Mouse (Mus musculus): ENCODE measurements at regions not wholly inside any gene's neighbourhood (a gene's known extent, or its start where the extent isn't known, plus 50 kb on each side); places are given as distances from the start of the nearest gene placed in this dataset.
A peak's percentile ranks its signal among the peaks of the same experiment; 100 is the strongest.

DNA sequence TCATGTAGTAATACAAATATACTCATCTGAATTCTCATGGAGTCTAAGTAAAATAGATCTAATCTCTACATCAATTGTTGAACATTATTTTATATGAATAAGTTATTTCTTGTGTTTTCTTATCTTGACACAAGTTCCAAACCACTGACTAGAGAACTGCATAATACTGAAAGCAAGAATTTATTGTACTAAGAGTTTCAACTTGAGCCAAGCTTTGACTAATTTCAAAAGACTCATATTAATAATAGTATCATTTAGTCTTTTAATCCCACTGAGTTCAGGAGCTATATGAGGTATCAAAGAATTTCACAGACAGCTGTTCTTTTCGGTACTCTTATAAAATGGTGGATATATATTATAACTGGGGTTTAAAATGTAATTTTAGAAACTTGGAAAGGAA, 103.3 kb upstream of the Tbl1xr1 start:
- 100% methylated on average over 1 of the region's 1 CpGs for WGBS

DNA sequence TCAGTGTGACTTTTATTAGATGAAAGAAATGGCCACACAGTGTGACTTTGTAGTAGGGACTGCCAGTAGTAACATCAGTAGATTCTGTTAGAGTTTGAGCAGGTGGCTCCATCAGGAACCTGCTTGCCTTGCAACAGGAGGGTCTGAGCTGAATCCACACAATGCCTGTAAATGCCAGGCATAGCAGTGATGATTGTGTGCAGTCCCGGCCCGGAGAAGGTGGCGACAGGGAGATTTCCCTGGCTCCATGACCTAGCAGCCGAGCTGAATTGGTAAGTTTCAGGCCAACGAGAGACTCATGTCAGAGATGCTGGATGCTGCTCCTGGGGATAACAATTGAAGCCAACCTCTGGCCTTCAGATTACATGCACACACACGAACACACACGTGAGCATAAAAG, 102.8 kb upstream of the Tbl1xr1 start:
- DNase-seq (ENCODE audit: extremely low read depth, low read depth, low spot score), result no peak
- 92% methylated on average over 7 of the region's 7 CpGs for WGBS

More for the DNA sequence above, 103.3 kb upstream of the Tbl1xr1 start:
- DNase-seq (ENCODE audit: extremely low read depth, low read depth, low spot score), result no peak
- Histone ChIP-seq H3K9ac (ENCODE audit: low read depth, low read length) (no peak overlapping the region), H3K4me1 (ENCODE audit: control insufficient read depth, insufficient read depth, low read length) (peaks cover 2% of the 10 kb centered on the region; the same call in 1 of the 2 replicates), H3K4me3 (ENCODE audit: insufficient read depth, low read depth, low read length) (no peak overlapping the region), H3K79me2 (ENCODE audit: control insufficient read depth, insufficient read depth, low read length) (no peaks in the 10 kb centered on the region), H3K27ac (replicated peaks; ENCODE audit: insufficient read depth, low read depth, low read length) (no peak overlapping the region), H3K36me3 (ENCODE audit: control insufficient read depth, insufficient read depth, low read length) (no peaks in the 10 kb centered on the region), H3K27me3 (ENCODE audit: control insufficient read depth, insufficient read depth, low read length) (no peaks in the 10 kb centered on the region)
- TF ChIP-seq POLR2A (IDR thresholded peaks at IDR 0.05; ENCODE audit: extremely low read depth, insufficient read depth, low read length) (no peak), CTCF (IDR thresholded peaks at IDR 0.05; ENCODE audit: low read depth, low read length) (no peak)

DNA sequence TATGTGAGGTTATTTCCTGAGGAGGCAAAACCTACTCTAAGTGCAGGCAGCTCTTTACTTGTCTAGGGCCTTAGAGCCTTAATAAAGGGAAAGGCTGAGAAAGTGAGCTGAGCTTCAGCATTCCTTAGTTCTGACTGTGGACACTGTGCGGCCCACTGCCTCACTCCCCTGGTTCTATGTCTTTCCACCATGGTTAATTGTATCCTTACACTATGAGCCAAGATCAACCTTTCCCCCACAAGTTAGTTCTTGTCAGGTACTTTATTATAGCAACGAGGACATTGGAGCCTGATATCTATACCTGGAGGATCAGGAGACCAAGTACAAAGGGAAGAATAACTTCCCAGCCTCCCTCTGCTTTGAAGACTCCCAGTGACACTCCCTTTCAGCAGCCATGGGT, 101.7 kb upstream of the Tbl1xr1 start:
- no peak for DNase-seq (ENCODE audit: extremely low read depth, low read depth, low spot score)
- Histone ChIP-seq H3K36me3 (ENCODE audit: control insufficient read depth, insufficient read depth, low read length) (no peaks in the 10 kb centered on the region), H3K9ac (ENCODE audit: low read depth, low read length) (no peak overlapping the region), H3K79me2 (ENCODE audit: control insufficient read depth, insufficient read depth, low read length) (no peaks in the 10 kb centered on the region), H3K27me3 (ENCODE audit: control insufficient read depth, insufficient read depth, low read length) (no peaks in the 10 kb centered on the region), H3K4me3 (ENCODE audit: insufficient read depth, low read depth, low read length) (no peak overlapping the region), H3K27ac (replicated peaks; ENCODE audit: insufficient read depth, low read depth, low read length) (no peak overlapping the region), H3K4me1 (ENCODE audit: control insufficient read depth, insufficient read depth, low read length) (peaks cover 4% of the 10 kb centered on the region)
- TF ChIP-seq CTCF (IDR thresholded peaks at IDR 0.05; ENCODE audit: low read depth, low read length), result no peak
- no peak for TF ChIP-seq POLR2A (IDR thresholded peaks at IDR 0.05; ENCODE audit: extremely low read depth, insufficient read depth, low read length)
- WGBS, result 93% methylated on average over 2 of the region's 2 CpGs

More for the DNA sequence above, 102.8 kb upstream of the Tbl1xr1 start:
- TF ChIP-seq POLR2A (IDR thresholded peaks at IDR 0.05; ENCODE audit: extremely low read depth, insufficient read depth, low read length) (no peak), CTCF (IDR thresholded peaks at IDR 0.05; ENCODE audit: low read depth, low read length) (no peak)
- Histone ChIP-seq H3K9ac (ENCODE audit: low read depth, low read length) (no peak overlapping the region), H3K4me1 (ENCODE audit: control insufficient read depth, insufficient read depth, low read length) (peaks cover 2% of the 10 kb centered on the region; the same call in 1 of the 2 replicates), H3K27me3 (ENCODE audit: control insufficient read depth, insufficient read depth, low read length) (no peaks in the 10 kb centered on the region), H3K4me3 (ENCODE audit: insufficient read depth, low read depth, low read length) (no peak overlapping the region), H3K36me3 (ENCODE audit: control insufficient read depth, insufficient read depth, low read length) (no peaks in the 10 kb centered on the region), H3K79me2 (ENCODE audit: control insufficient read depth, insufficient read depth, low read length) (no peaks in the 10 kb centered on the region), H3K27ac (replicated peaks; ENCODE audit: insufficient read depth, low read depth, low read length) (no peak overlapping the region)

DNA sequence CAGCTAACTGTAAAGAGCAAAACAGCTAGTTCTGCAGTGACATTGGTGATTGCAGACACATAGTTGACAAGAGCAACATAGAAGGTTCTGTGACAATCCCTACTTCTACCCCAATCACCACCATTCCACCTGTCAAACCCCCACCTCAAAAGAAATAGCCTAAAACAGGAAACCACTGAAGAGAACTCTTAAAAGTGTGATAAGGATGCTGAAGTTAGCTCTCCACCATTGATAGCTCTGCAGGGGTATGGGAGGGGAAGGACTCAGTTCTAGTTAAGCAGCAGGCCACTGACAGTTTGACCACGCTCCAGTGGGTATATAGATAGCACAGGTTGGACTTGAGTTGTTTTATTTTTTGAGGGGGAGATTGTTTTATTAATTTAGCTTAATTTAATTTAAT, 98.7 kb upstream of the Tbl1xr1 start:
- Histone ChIP-seq H3K9ac (ENCODE audit: low read depth, low read length) (no peak overlapping the region), H3K27ac (replicated peaks; ENCODE audit: insufficient read depth, low read depth, low read length) (no peak overlapping the region), H3K36me3 (ENCODE audit: control insufficient read depth, insufficient read depth, low read length) (no peaks in the 10 kb centered on the region), H3K4me3 (ENCODE audit: insufficient read depth, low read depth, low read length) (no peak overlapping the region), H3K79me2 (ENCODE audit: control insufficient read depth, insufficient read depth, low read length) (no peaks in the 10 kb centered on the region), H3K27me3 (ENCODE audit: control insufficient read depth, insufficient read depth, low read length) (no peaks in the 10 kb centered on the region), H3K4me1 (ENCODE audit: control insufficient read depth, insufficient read depth, low read length) (peaks cover 4% of the 10 kb centered on the region)
- DNase-seq (ENCODE audit: extremely low read depth, low read depth, low spot score), result no peak
- 91% methylated on average over 1 of the region's 1 CpGs for WGBS
- no peak for TF ChIP-seq CTCF (IDR thresholded peaks at IDR 0.05; ENCODE audit: low read depth, low read length)
- TF ChIP-seq POLR2A (IDR thresholded peaks at IDR 0.05; ENCODE audit: extremely low read depth, insufficient read depth, low read length), result no peak

DNA sequence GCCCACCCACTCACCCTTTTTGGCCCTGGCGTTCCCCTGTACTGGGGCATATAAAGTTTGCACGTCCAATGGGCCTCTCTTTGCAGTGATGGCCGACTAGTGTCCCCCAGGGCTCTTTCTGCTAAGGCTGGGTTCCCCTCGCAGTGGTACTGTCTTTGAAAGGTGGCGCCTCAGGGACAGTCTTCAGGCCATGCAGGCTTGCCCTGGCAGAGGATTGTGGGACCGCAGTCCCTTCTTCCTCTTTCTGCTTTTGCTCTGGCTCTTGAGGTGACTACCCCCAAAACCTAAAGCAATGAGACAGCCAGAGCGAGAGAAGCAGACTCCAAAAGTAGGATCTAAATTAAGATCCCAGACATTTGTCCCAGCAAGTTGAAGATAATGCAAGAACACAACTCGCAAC, 93.5 kb upstream of the Tbl1xr1 start:
- no peak for TF ChIP-seq CTCF (IDR thresholded peaks at IDR 0.05; ENCODE audit: low read depth, low read length)
- no peak for TF ChIP-seq POLR2A (IDR thresholded peaks at IDR 0.05; ENCODE audit: extremely low read depth, insufficient read depth, low read length)
- Histone ChIP-seq H3K4me1 (ENCODE audit: control insufficient read depth, insufficient read depth, low read length) (peaks cover 24% of the 10 kb centered on the region), H3K9ac (ENCODE audit: low read depth, low read length) (no peak overlapping the region), H3K79me2 (ENCODE audit: control insufficient read depth, insufficient read depth, low read length) (no peaks in the 10 kb centered on the region), H3K27me3 (ENCODE audit: control insufficient read depth, insufficient read depth, low read length) (no peaks in the 10 kb centered on the region), H3K4me3 (ENCODE audit: insufficient read depth, low read depth, low read length) (no peak overlapping the region), H3K36me3 (ENCODE audit: control insufficient read depth, insufficient read depth, low read length) (no peaks in the 10 kb centered on the region), H3K27ac (replicated peaks; ENCODE audit: insufficient read depth, low read depth, low read length) (no peak overlapping the region)
- WGBS, result 91% methylated on average over 8 of the region's 8 CpGs
- DNase-seq (ENCODE audit: extremely low read depth, low read depth, low spot score), result no peak

DNA sequence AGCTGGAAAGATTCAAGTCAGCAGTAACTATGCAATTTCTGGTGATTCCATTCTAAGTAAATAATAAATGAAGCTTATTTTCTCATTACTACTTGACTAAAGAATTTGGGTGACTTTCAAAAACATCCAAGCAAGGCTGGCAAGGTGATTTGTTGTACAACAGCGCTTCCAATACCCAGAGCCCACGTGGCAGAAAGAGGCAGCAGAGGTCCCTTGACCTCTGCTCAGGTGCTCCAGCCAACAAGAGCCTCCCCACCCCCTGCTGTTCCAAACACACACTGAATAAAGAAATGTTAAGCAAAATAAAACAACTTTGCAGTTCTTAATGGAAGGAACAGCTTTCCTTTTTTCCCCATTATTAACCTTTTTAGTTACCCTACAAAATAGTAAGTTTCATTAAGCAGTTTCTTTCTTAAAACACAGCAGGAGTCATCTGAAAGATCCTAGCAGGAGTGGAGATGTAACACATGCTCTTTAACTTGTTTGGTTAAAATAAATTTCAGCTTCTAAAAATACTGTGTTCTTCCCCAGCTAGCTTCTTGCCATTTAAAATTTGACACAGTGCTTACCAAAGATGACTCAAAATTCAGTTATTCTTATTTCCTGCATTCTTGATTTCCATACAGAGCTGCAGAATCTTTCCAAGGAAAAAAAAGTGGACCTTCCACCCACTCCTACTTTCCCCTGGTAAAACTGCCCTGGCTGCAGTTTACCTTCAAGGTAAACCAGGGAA, 92.3 kb upstream of the Tbl1xr1 start:
- TF ChIP-seq POLR2A (IDR thresholded peaks at IDR 0.05; ENCODE audit: extremely low read depth, insufficient read depth, low read length) (no peak), CTCF (IDR thresholded peaks at IDR 0.05; ENCODE audit: low read depth, low read length) (peak; percentile 45)

More for the DNA sequence above, 92.3 kb upstream of the Tbl1xr1 start:
- Histone ChIP-seq H3K36me3 (ENCODE audit: control insufficient read depth, insufficient read depth, low read length) (no peaks in the 10 kb centered on the region), H3K9ac (ENCODE audit: low read depth, low read length) (no peak overlapping the region), H3K27ac (replicated peaks; ENCODE audit: insufficient read depth, low read depth, low read length) (peak overlapping the region; percentile 72), H3K79me2 (ENCODE audit: control insufficient read depth, insufficient read depth, low read length) (no peaks in the 10 kb centered on the region), H3K27me3 (ENCODE audit: control insufficient read depth, insufficient read depth, low read length) (no peaks in the 10 kb centered on the region), H3K4me3 (ENCODE audit: insufficient read depth, low read depth, low read length) (no peak overlapping the region), H3K4me1 (ENCODE audit: control insufficient read depth, insufficient read depth, low read length) (peaks cover 26% of the 10 kb centered on the region)
- peak; percentile 93 for DNase-seq (ENCODE audit: extremely low read depth, low read depth, low spot score)
- WGBS, result 31% methylated on average over 2 of the region's 2 CpGs
